Comparison of ENCODE assay signal across 7 mouse cellular contexts in the genomic region with DNA sequence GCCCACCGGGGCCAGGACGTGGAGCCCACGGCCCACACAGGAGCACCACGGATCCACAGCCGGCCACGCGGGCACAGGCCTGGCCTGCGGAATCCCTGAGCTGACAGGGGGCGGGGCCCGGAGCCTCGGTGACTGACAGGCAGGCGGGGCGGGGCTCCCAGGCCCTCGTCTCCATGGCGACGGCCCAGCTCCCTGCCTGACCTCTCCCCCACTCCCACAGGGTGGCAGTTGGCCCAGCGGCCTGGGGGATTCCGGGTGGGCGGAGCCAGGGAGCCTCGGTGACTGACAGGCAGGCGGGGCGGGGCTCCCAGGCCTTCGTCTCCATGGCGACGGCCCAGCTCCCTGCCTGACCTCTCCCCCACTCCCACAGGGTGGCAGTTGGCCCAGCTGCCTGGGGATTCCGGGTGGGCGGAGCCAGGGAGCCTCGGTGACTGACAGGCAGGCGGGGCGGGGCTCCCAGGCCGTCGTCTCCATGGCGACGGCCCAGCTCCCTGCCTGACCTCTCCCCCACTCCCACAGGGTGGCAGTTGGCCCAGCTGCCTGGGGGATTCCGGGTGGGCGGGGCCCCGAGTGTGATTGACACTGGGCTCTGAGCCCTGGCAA. TPM values are rescaled to one million over a fixed set of nuclear protein-coding genes. Genes with fewer than 3 reads are reported as not detected.
DNase-seq lines count a peak whose midpoint lies in the region; ATAC-seq lines count a peak whose summit lies in the region.
"Not testable (repeated sequence)": the region's sequence is repeated elsewhere in the genome, so short reads cannot be mapped to it uniquely, and the experiment has no call there.

No protein-coding gene starts in this region.

- DNase-seq in adrenal gland, postnatal 14 days = peak; percentile 100
- peak; percentile 65 for DNase-seq in embryonic facial prominence, embryonic 11.5 days (ENCODE audit: low spot score)
- DNase-seq in kidney, adult 11 months = peak; percentile 100
- peak; percentile 43 for DNase-seq in limb, embryonic 10.5 days (ENCODE audit: low spot score)
- peak; percentile 96 for DNase-seq in spleen, adult 12 weeks (ENCODE audit: low spot score)

- H3K36me3 ChIP-seq in embryonic facial prominence, embryonic 11.5 days (replicated peaks; ENCODE audit: control insufficient read depth, insufficient read depth, low read depth, low read length); limb, embryonic 10.5 days; midbrain, embryonic 13.5 days: not testable (repeated sequence)

- H3K27me3 ChIP-seq in embryonic facial prominence, embryonic 11.5 days (ENCODE audit: control insufficient read depth, insufficient read depth, low read length); limb, embryonic 10.5 days (ENCODE audit: low read depth, poor library complexity, severe bottlenecking); midbrain, embryonic 13.5 days: not testable (repeated sequence)

- H3K27ac ChIP-seq in embryonic facial prominence, embryonic 11.5 days (replicated peaks; ENCODE audit: low read depth, low read length) = 0 out of 2 replicates have a peak overlapping the region, but pooled peaks have one; percentile 13
- not testable (repeated sequence) for H3K27ac ChIP-seq in limb, embryonic 10.5 days
- H3K27ac ChIP-seq in midbrain, embryonic 13.5 days = peak overlapping the region; percentile 88

- peak; percentile 85 for ATAC-seq in embryonic facial prominence, embryonic 11.5 days (replicated peaks; ENCODE audit: insufficient number of reproducible peaks, low FRiP score, low TSS enrichment, low read depth)
- peak; percentile 52 for ATAC-seq in granulocyte monocyte progenitor cell, adult 5-6 weeks (replicated peaks; ENCODE audit: poor library complexity, severe bottlenecking)
- peak; percentile 93 for ATAC-seq in midbrain, embryonic 13.5 days

- not testable (repeated sequence) for H3K9ac ChIP-seq in embryonic facial prominence, embryonic 11.5 days (replicated peaks; ENCODE audit: low read length)
- H3K9ac ChIP-seq in midbrain, embryonic 13.5 days (replicated peaks) = peak overlapping the region; percentile 55; the same call in 1 of the 2 replicates

- peak overlapping the region; percentile 67 for H3K4me2 ChIP-seq in embryonic facial prominence, embryonic 11.5 days (ENCODE audit: low read depth, low read length)
- H3K4me2 ChIP-seq in midbrain, embryonic 13.5 days (replicated peaks) = peak overlapping the region; percentile 60

- H3K4me1 ChIP-seq in embryonic facial prominence, embryonic 11.5 days (ENCODE audit: control insufficient read depth, insufficient read depth, low read length); limb, embryonic 10.5 days; midbrain, embryonic 13.5 days (replicated peaks): not testable (repeated sequence)

- WGBS in embryonic facial prominence, embryonic 11.5 days = 26% methylated on average over 7 of the region's 37 CpGs
- 0% methylated on average over 4 of the region's 37 CpGs for WGBS in limb, embryonic 10.5 days
- whole genome bisulfite sequencing in midbrain, embryonic 13.5 days = 0% methylated on average over 9 of the region's 37 CpGs

- peaks cover 10% of the 10 kb centered on the region for H3K9me3 ChIP-seq in embryonic facial prominence, embryonic 11.5 days (replicated peaks; ENCODE audit: control insufficient read depth, low read length)
- not testable (repeated sequence) for H3K9me3 ChIP-seq in limb, embryonic 10.5 days (replicated peaks); midbrain, embryonic 13.5 days

- H3K4me3 ChIP-seq in embryonic facial prominence, embryonic 11.5 days (ENCODE audit: low read depth, low read length) = peak overlapping the region; percentile 37
- H3K4me3 ChIP-seq in limb, embryonic 10.5 days = peak overlapping the region; percentile 47
- H3K4me3 ChIP-seq in midbrain, embryonic 13.5 days (replicated peaks) = peak overlapping the region; percentile 41

RNA-seq across cellular contexts. Expression of gene Gm21887, which starts 11.5 kb away (rescaled TPM):
- 129 and 342 TPM in 2 replicates for total RNA-seq in adrenal gland, postnatal 14 days (2021)
- polyA plus RNA-seq in embryonic facial prominence, embryonic 11.5 days (2014; fragmentation: Nextera tagmentation; extraction: Ambion mirVana) = 154 and 162 TPM in 2 replicates
- 36.7 and 87.7 TPM in 2 replicates for total RNA-seq in granulocyte monocyte progenitor cell, adult 5-6 weeks (2014; fragmentation: Nextera tagmentation)
- 163 and 210 TPM in 2 replicates for total RNA-seq in granulocyte monocyte progenitor cell, adult 5-6 weeks (2017)
- polyA plus RNA-seq in limb, embryonic 10.5 days (2016; fragmentation: Nextera tagmentation; extraction: Ambion mirVana) = 253 and 254 TPM in 2 replicates
- 164 and 183 TPM in 2 replicates for polyA plus RNA-seq in midbrain, embryonic 13.5 days (2015; fragmentation: Nextera tagmentation; extraction: Ambion mirVana)

Comparison
In these comparisons a context has a peak if more than half of its experiments do, and no peak if none do; other contexts are left out.
1. DNase-seq: peak in every context shown above with its lines; median percentile 100 in adrenal gland, postnatal 14 days; 100 in kidney, adult 11 months; 96 in spleen, adult 12 weeks; 65 in embryonic facial prominence, embryonic 11.5 days; 43 in limb, embryonic 10.5 days.